Mouse (Mus musculus) limb, embryonic 11.5 days (tissue): Measurements from ENCODE around the gene Prpsap1. TPM values are rescaled to one million over a fixed set of nuclear protein-coding genes. Genes with fewer than 3 reads are reported as not detected.

ENCODE experiments used
- ATAC-seq: fragments of 200-750 bp; cut with Nextera tagmentation; 2 replicates; pipeline ENCODE4 v1.8.0; 2017; ENCODE audit warnings: low read depth; ENCODE audit not compliant: insufficient number of reproducible peaks, low FRiP score, low TSS enrichment
- DNase-seq: peaks from one replicate; pipeline ENCODE4 v3.0.0-alpha.2; 2015; ENCODE audit warnings: low spot score
- H3K27ac ChIP-seq: fragments of 300-500 bp; sonication (generic); replicated peaks from 2 replicates; pipeline ENCODE4 v1.5.1; 2014; ENCODE audit warnings: low read depth, mild to moderate bottlenecking, low read length
- H3K27me3 ChIP-seq: fragments of 300-500 bp; sonication (generic); 2 replicates; pipeline ENCODE4 v1.6.1; 2014; ENCODE audit warnings: mild to moderate bottlenecking, low read length, mixed read lengths; ENCODE audit not compliant: control insufficient read depth, insufficient read depth
- H3K36me3 ChIP-seq: fragments of 300-500 bp; sonication (generic); 2 replicates; pipeline ENCODE4 v1.6.1; 2014; ENCODE audit warnings: mild to moderate bottlenecking, low read length, moderate library complexity, mixed read lengths; ENCODE audit not compliant: control insufficient read depth, insufficient read depth
- H3K4me1 ChIP-seq: fragments of 300-500 bp; sonication (generic); 2 replicates; pipeline ENCODE4 v1.6.1; 2014; ENCODE audit warnings: low read length, mixed read lengths; ENCODE audit not compliant: control insufficient read depth, insufficient read depth
- H3K4me2 ChIP-seq: fragments of 300-500 bp; sonication (generic); 2 replicates; pipeline ENCODE4 v1.6.1; 2014; ENCODE audit warnings: low read depth, mild to moderate bottlenecking, moderate library complexity; ENCODE audit not compliant: severe bottlenecking
- H3K4me3 ChIP-seq: fragments of 300-500 bp; sonication (generic); 2 replicates; pipeline ENCODE4 v1.5.1; 2014; ENCODE audit warnings: low read depth, low read length
- H3K9ac ChIP-seq: fragments of 300-500 bp; sonication (generic); 2 replicates; pipeline ENCODE4 v1.6.1; 2014; ENCODE audit warnings: mild to moderate bottlenecking, low read length
- H3K9me3 ChIP-seq: fragments of 300-500 bp; sonication (generic); 2 replicates; pipeline ENCODE4 v1.6.1; 2016; ENCODE audit warnings: low read length; ENCODE audit not compliant: control insufficient read depth
- WGBS: fragments of 180-500 bp; shearing (Covaris S2); extraction: QIAGEN DNeasy Blood & Tissue Kit; methylation state at CpG from one replicate; pipeline ENCODE4 v1.1.7; 2014; 5-methylcytosine and 5-hydroxymethylcytosine counted together
- polyA plus RNA-seq: library from polyadenylated mRNA; unstranded; fragments of >200 nt; fragmentation: Nextera tagmentation; extraction: Ambion mirVana; gene quantifications from 2 replicates; pipeline ENCODE4 v1.2.1, GENCODE M21; 2014

Gene Prpsap1
- polyA plus RNA-seq, 1 experiment from 2014 or later, result 183 TPM

GRCm38 (mm10) chr11:116508689-116509088, 14.7 kb upstream of the Prpsap1 start:
- H3K4me3 ChIP-seq, result no peak overlapping the region
- 0 out of 2 replicates have a peak, but pooled peaks cover 3% of the 10 kb centered on the region for H3K9me3 ChIP-seq
- ATAC-seq (no peak), DNase-seq (no peak)
- no peak overlapping the region for H3K9ac ChIP-seq
- H3K4me1 ChIP-seq, result no peaks in the 10 kb centered on the region
- H3K4me2 ChIP-seq, result no peak overlapping the region
- H3K36me3 ChIP-seq, result no peaks in the 10 kb centered on the region
- WGBS, result 22% methylated on average over 2 of the region's 2 CpGs
- H3K27me3 ChIP-seq, result no peaks in the 10 kb centered on the region
- H3K27ac ChIP-seq, result 0 out of 2 replicates have a peak overlapping the region, but pooled peaks have one; percentile 15

GRCm38 (mm10) chr11:116506151-116506875, 12.3 kb upstream of the Prpsap1 start:
- Histone ChIP-seq H3K4me1 (no peaks in the 10 kb centered on the region), H3K27me3 (no peaks in the 10 kb centered on the region), H3K4me2 (no peak overlapping the region), H3K4me3 (no peak overlapping the region), H3K9me3 (0 out of 2 replicates have a peak, but pooled peaks cover 1% of the 10 kb centered on the region), H3K36me3 (no peaks in the 10 kb centered on the region), H3K9ac (no peak overlapping the region), H3K27ac (no peak overlapping the region)
- DNase-seq (no peak), ATAC-seq (no peak)
- WGBS, result 85% methylated on average over 17 of the region's 17 CpGs

GRCm38 (mm10) chr11:116505573-116505972, 11.6 kb upstream of the Prpsap1 start:
- Histone ChIP-seq H3K4me3 (no peak overlapping the region), H3K9ac (no peak overlapping the region), H3K27me3 (no peaks in the 10 kb centered on the region), H3K9me3 (no peaks in the 10 kb centered on the region), H3K27ac (no peak overlapping the region), H3K4me1 (no peaks in the 10 kb centered on the region), H3K4me2 (no peak overlapping the region), H3K36me3 (no peaks in the 10 kb centered on the region)
- ATAC-seq (no peak), DNase-seq (no peak)
- WGBS, result 72% methylated on average over 5 of the region's 5 CpGs

DNA sequence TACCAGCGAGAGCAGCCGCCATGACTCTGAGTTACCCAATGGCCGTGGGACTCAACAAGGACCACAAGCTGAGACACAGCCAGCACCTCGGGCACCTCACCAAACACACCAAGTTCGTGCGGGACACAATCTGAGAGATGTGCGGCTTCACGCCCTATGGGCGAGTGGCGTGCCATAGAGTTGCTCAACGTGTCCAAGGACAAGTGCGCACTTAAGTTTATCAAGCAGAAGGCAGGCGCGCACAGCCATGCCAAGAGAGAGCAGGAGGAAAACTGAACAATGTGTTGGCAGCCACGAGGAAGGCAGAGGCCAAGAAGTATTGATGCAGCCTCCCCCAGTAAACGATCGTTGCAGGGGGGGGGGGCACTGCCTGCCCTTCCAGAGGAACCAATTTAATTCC, 10.5 kb upstream of the Prpsap1 start:
- Histone ChIP-seq H3K27me3 (no peaks in the 10 kb centered on the region), H3K4me3 (no peak overlapping the region), H3K9ac (no peak overlapping the region), H3K4me2 (no peak overlapping the region), H3K36me3 (no peaks in the 10 kb centered on the region), H3K27ac (no peak overlapping the region), H3K4me1 (no peaks in the 10 kb centered on the region), H3K9me3 (no peaks in the 10 kb centered on the region)
- ATAC-seq (no peak), DNase-seq (no peak)
- WGBS, result 88% methylated on average over 17 of the region's 17 CpGs

GRCm38 (mm10) chr11:116501005-116501746, 7.2 kb upstream of the Prpsap1 start:
- DNase-seq (peak; percentile 39), ATAC-seq (no peak)
- H3K9me3 ChIP-seq, result no peaks in the 10 kb centered on the region
- H3K4me3 ChIP-seq, result no peak overlapping the region
- 30% methylated on average over 7 of the region's 7 CpGs for WGBS
- no peak overlapping the region for H3K4me2 ChIP-seq
- no peaks in the 10 kb centered on the region for H3K36me3 ChIP-seq
- no peak overlapping the region for H3K9ac ChIP-seq
- no peaks in the 10 kb centered on the region for H3K27me3 ChIP-seq
- H3K27ac ChIP-seq, result no peak overlapping the region
- no peaks in the 10 kb centered on the region for H3K4me1 ChIP-seq

DNA sequence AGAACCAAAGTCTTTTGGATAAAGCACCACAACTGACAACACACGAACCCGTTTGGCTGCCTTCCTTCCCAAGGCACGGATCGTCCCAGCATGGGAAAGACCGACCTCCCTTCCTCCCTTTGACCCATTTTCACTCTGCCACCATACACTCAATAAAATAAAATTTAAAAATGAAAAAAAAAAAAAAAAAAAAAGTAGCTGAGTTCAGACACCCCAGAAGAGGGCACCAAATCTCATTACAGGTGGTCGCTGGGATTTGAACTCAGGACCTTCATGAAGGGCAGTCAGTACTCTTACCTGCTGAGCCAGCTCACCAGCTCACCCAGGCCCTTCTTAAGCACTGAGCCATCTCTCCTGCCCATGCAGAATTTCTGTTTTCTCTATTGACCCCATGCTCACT, 5.0 kb upstream of the Prpsap1 start:
- no peak overlapping the region for H3K27ac ChIP-seq
- no peak overlapping the region for H3K4me2 ChIP-seq
- DNase-seq (no peak), ATAC-seq (no peak)
- H3K27me3 ChIP-seq, result no peaks in the 10 kb centered on the region
- no peaks in the 10 kb centered on the region for H3K36me3 ChIP-seq
- 38% methylated on average over 6 of the region's 6 CpGs for WGBS
- H3K4me1 ChIP-seq, result no peaks in the 10 kb centered on the region
- H3K4me3 ChIP-seq, result no peak overlapping the region
- no peaks in the 10 kb centered on the region for H3K9me3 ChIP-seq
- no peak overlapping the region for H3K9ac ChIP-seq

DNA sequence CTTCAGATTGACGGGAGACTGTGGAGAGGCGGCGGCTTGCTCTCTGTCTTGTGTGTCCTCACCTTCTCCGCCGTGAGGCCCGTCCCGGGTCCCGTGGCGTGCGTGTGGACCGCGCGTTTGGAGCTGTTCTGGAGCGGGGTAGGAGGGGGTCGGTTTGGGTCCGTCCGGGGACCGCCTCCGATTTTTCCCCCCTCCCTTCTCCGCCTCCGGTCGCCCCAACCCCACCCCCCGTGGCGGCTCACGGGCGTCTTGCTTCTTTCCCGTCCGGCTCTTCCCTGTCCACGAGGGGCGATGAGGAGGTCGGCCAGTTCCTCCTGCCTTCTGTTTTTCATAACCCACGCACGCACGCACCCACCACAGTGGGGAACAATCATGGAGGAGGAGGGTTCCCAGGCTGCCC, 4.6 kb upstream of the Prpsap1 start:
- Histone ChIP-seq H3K9ac (no peak overlapping the region), H3K27me3 (no peaks in the 10 kb centered on the region), H3K4me2 (peak overlapping the region; percentile 34), H3K9me3 (no peaks in the 10 kb centered on the region), H3K4me1 (no peaks in the 10 kb centered on the region), H3K27ac (no peak overlapping the region), H3K36me3 (no peaks in the 10 kb centered on the region), H3K4me3 (no peak overlapping the region)
- ATAC-seq, result no peak
- no peak for DNase-seq
- WGBS, result 35% methylated on average over 34 of the region's 34 CpGs

DNA sequence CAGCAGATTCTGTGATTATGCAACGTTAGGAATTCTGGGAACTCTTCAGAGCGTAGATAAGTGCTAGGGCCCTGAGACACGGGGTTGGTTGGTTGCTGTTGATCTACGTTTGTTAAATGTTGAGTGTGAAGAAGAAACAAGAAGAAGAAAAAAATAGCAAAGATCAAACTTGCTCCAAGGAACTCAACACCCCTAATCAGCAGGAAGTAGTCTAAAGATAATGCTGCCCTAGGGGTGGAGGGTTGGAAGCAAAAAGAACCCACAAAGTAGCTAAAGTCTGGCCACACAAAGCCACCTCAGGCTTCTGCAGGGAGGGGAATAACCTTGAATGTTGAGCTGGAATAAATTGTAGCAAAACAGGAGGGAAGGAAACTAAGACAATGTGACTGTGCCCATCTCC, 3.3 kb upstream of the Prpsap1 start:
- Histone ChIP-seq H3K4me1 (no peaks in the 10 kb centered on the region), H3K4me3 (no peak overlapping the region), H3K36me3 (no peaks in the 10 kb centered on the region), H3K9ac (no peak overlapping the region), H3K9me3 (no peaks in the 10 kb centered on the region), H3K27me3 (no peaks in the 10 kb centered on the region), H3K27ac (no peak overlapping the region), H3K4me2 (no peak overlapping the region)
- no peak for DNase-seq
- WGBS, result 93% methylated on average over 4 of the region's 4 CpGs
- ATAC-seq, result no peak
